Mouse (Mus musculus): Measurements from ENCODE around the gene Zfp709.
"Not testable (repeated sequence)": the region's sequence is repeated elsewhere in the genome, so short reads cannot be mapped to it uniquely, and the experiment has no call there.

Gene Zfp709

GRCm38 (mm10) chr8:71925791-71926190 is 44.0 kb downstream of the Zfp709 start:
- no peak for DNase-seq (ENCODE audit: low spot score in 2 of 2)

- DNase-seq (ENCODE audit: low spot score in 2 of 2), result no peak
These were observed 44.7 kb downstream of the Zfp709 start for GRCm38 (mm10) chr8:71926551-71926950.

DNA sequence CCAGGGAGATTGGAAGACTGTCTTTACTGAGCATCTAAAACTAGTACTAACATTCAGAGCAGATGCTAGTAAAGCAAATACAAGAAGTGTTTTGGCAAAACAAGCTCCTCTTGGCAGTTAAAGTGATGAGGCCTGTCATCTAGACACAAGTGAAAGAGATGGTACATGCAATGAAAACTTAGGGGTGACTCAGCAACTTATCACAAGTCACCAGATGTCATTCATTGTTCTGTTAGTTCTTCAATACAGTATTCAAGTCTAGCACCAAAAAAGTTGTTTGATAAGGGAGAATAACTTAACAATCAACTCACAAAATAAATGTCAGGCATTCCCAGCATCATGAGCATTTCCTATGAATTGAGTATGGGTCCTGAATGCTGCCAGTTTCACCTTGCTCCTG is 46.0 kb downstream of the Zfp709 start:
- DNase-seq (ENCODE audit: low spot score in 2 of 2), result no peak

DNA sequence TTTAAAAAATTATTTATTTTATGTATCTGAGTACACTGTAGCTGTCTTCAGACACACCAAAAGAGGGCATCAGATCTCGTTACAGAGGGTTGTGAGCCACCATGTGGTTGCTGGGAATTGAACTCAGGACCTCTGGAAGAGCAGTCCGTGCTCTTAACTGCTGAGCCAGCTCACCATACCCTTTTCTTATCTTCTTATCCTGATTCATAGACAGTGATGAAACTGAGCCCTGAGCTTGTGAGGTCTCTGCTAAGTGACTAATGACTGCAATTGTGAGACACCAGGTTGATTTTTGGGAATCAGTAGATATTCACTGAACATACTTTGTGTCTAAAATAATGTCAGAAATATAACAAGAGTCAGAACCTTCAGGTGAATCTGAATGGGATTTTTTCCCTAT is 56.2 kb downstream of the Zfp709 start:
- DNase-seq (ENCODE audit: low spot score in 2 of 2), result not testable (repeated sequence)

DNA sequence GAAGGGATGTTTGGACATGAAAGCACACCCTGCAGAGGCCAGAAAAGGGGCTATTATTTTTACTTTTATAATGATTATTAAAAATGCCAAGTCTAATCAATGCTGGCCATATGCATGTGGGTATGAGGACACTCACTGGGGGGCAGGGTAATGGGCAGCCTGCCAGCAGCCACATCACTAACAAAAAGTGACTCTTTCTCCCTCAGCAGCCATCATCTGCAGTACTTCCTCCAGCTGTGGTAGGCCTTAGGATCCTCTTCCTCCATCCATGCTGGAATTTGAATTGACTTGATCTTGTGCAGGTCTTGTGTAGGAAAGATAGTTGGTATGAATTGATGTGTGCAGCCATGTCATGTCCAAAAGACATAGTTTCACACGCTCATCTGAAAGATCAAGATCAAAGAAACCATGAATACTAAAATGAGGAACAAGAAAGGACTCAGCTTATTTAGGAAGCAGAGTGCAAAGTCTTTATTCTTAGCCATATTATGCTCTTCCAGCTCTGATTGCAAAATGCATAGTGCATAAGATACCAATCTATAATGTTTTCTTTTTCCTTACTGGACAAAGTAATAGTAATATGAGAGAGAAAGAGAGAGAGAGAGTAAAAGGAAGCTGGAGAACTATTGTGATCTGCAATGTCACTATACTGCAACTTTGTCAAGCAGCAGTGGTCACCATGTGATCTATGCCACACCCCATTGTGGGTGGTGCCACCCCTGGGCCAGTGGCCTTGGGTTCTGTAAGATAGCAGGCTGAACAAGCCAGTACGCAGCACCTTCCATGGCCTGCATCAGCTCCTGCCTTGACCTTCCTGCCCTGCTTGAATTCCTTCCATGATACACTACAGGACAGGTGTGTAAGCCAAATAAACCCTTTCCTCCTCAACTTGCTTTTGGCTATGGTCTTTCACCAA is 58.7 kb downstream of the Zfp709 start:
- DNase-seq (ENCODE audit: low spot score in 2 of 2), result peak; percentile 21 to 49

GRCm38 (mm10) chr8:71941776-71942175 is 60.0 kb downstream of the Zfp709 start:
- DNase-seq (ENCODE audit: low spot score in 2 of 2), result no peak

All from spleen, postnatal 14 days (tissue).